Mouse (Mus musculus): ENCODE measurements at regions not wholly inside any gene's neighbourhood (a gene's known extent, or its start where the extent isn't known, plus 50 kb on each side); places are given as distances from the start of the nearest gene placed in this dataset.

GRCm38 (mm10) chr12:9404981-9405380 is 164.9 kb upstream of the Osr1 start:
- Histone ChIP-seq H3K36me3 (ENCODE audit: control insufficient read depth, insufficient read depth) (no peaks in the 10 kb centered on the region), H3K4me2 (ENCODE audit: low read depth) (no peak overlapping the region), H3ac (ENCODE audit: control insufficient read depth, insufficient read length) (no peak overlapping the region), H3K79me2 (ENCODE audit: control insufficient read depth, insufficient read depth) (no peaks in the 10 kb centered on the region), H3K27me3 (ENCODE audit: control insufficient read depth, insufficient read depth, insufficient read length) (no peaks in the 10 kb centered on the region), H3K4me3 (no peak overlapping the region)
- TF ChIP-seq MAX (IDR thresholded peaks at IDR 0.05; ENCODE audit: low read depth) (no peak), E2F4 (IDR thresholded peaks at IDR 0.05; ENCODE audit: insufficient read depth) (no peak), POLR2A (IDR thresholded peaks at IDR 0.05; ENCODE audit: insufficient read length, low read depth) (no peak), SRF (IDR thresholded peaks at IDR 0.05; ENCODE audit: control insufficient read depth, insufficient read length, low read depth) (no peak), MYOG (IDR thresholded peaks at IDR 0.05; ENCODE audit: control insufficient read depth in 1 of 3, insufficient read depth in 1 of 3, insufficient read length in 2 of 3, low read depth in 2 of 3) (no peak), TCF3 (IDR thresholded peaks at IDR 0.05; ENCODE audit: insufficient read length, low read depth) (no peak), POLR2AphosphoS2 (IDR thresholded peaks at IDR 0.05; ENCODE audit: insufficient read length, low read depth) (no peak), MYOD1 (IDR thresholded peaks at IDR 0.05; ENCODE audit: control insufficient read depth in 1 of 3, insufficient read length in 2 of 3, low read depth in 2 of 3) (no peak), TCF12 (IDR thresholded peaks at IDR 0.05; ENCODE audit: insufficient read depth, poor library complexity, severe bottlenecking) (no peak), CEBPB (IDR thresholded peaks at IDR 0.05; ENCODE audit: insufficient read depth, poor library complexity, severe bottlenecking) (no peak), USF1 (IDR thresholded peaks at IDR 0.05; ENCODE audit: low read depth) (no peak), REST (IDR thresholded peaks at IDR 0.05; ENCODE audit: insufficient read depth, insufficient read length) (no peak)

- Histone ChIP-seq H3K4me2 (ENCODE audit: low read depth) (no peak overlapping the region), H3K79me2 (ENCODE audit: control insufficient read depth, insufficient read depth) (no peaks in the 10 kb centered on the region), H3ac (ENCODE audit: control insufficient read depth, insufficient read length) (no peak overlapping the region), H3K27me3 (ENCODE audit: control insufficient read depth, insufficient read depth, insufficient read length) (no peaks in the 10 kb centered on the region), H3K4me3 (no peak overlapping the region), H3K36me3 (ENCODE audit: control insufficient read depth, insufficient read depth) (no peaks in the 10 kb centered on the region)
- TF ChIP-seq MYOD1 (IDR thresholded peaks at IDR 0.05; ENCODE audit: control insufficient read depth in 1 of 3, insufficient read length in 2 of 3, low read depth in 2 of 3), result no peak
- no peak for TF ChIP-seq CEBPB (IDR thresholded peaks at IDR 0.05; ENCODE audit: insufficient read depth, poor library complexity, severe bottlenecking)
- TF ChIP-seq SRF (IDR thresholded peaks at IDR 0.05; ENCODE audit: control insufficient read depth, insufficient read length, low read depth), result no peak
- no peak for TF ChIP-seq REST (IDR thresholded peaks at IDR 0.05; ENCODE audit: insufficient read depth, insufficient read length)
- TF ChIP-seq POLR2A (IDR thresholded peaks at IDR 0.05; ENCODE audit: insufficient read length, low read depth), result no peak
These were observed 150.6 kb upstream of the Osr1 start for GRCm38 (mm10) chr12:9419311-9419710.

GRCm38 (mm10) chr12:9430656-9431055 is 139.3 kb upstream of the Osr1 start:
- Histone ChIP-seq H3K4me3 (no peak overlapping the region), H3ac (ENCODE audit: control insufficient read depth, insufficient read length) (no peak overlapping the region), H3K79me2 (ENCODE audit: control insufficient read depth, insufficient read depth) (no peaks in the 10 kb centered on the region), H3K4me2 (ENCODE audit: low read depth) (no peak overlapping the region), H3K27me3 (ENCODE audit: control insufficient read depth, insufficient read depth, insufficient read length) (no peaks in the 10 kb centered on the region), H3K36me3 (ENCODE audit: control insufficient read depth, insufficient read depth) (no peaks in the 10 kb centered on the region)
- TF ChIP-seq CEBPB (IDR thresholded peaks at IDR 0.05; ENCODE audit: insufficient read depth, poor library complexity, severe bottlenecking), result no peak
- no peak for TF ChIP-seq TCF12 (IDR thresholded peaks at IDR 0.05; ENCODE audit: insufficient read depth, poor library complexity, severe bottlenecking)
- no peak for TF ChIP-seq TCF3 (IDR thresholded peaks at IDR 0.05; ENCODE audit: insufficient read length, low read depth)
- TF ChIP-seq USF1 (IDR thresholded peaks at IDR 0.05; ENCODE audit: low read depth), result no peak
- TF ChIP-seq POLR2AphosphoS2 (IDR thresholded peaks at IDR 0.05; ENCODE audit: insufficient read length, low read depth), result no peak
- no peak for TF ChIP-seq MYOG (IDR thresholded peaks at IDR 0.05; ENCODE audit: control insufficient read depth in 1 of 3, insufficient read depth in 1 of 3, insufficient read length in 2 of 3, low read depth in 2 of 3)
- TF ChIP-seq SRF (IDR thresholded peaks at IDR 0.05; ENCODE audit: control insufficient read depth, insufficient read length, low read depth), result no peak
- TF ChIP-seq MYOD1 (IDR thresholded peaks at IDR 0.05; ENCODE audit: control insufficient read depth in 1 of 3, insufficient read length in 2 of 3, low read depth in 2 of 3), result no peak
- no peak for TF ChIP-seq REST (IDR thresholded peaks at IDR 0.05; ENCODE audit: insufficient read depth, insufficient read length)

DNA sequence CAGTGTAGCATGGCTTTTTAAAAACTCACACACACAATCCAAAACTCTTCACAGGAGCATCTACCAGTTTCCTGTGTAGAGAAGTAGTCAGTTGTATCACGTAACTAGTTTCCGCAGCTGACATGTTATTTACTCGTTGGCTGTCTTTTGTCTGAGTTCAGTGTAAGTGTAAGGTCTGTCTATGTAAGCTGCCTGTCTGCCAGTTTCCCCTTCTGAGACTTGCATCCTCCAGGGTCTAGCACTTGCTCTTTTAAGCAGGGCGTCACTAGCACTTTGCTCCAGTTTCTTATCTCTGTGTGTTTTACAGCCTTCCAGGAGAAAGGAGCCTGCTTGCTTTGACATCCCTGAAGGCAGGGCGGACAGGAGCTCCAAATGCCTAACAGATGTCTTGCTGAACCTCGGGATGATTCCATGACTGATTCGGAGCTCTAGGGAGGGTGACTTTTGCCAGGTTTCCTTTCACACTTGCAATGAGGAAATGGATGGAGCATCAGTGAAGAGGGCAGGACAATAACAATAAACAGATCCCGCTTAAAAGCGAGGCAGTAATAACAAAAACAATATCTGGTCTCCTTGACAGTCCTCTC is 131.2 kb upstream of the Osr1 start:
- peak overlapping the region; percentile 28 for H3K4me2 ChIP-seq (ENCODE audit: low read depth)

GRCm38 (mm10) chr12:9450620-9451019 is 119.3 kb upstream of the Osr1 start:
- Histone ChIP-seq H3K79me2 (ENCODE audit: control insufficient read depth, insufficient read depth) (no peaks in the 10 kb centered on the region), H3ac (ENCODE audit: control insufficient read depth, insufficient read length) (no peak overlapping the region), H3K36me3 (ENCODE audit: control insufficient read depth, insufficient read depth) (no peaks in the 10 kb centered on the region), H3K4me2 (ENCODE audit: low read depth) (no peak overlapping the region), H3K27me3 (ENCODE audit: control insufficient read depth, insufficient read depth, insufficient read length) (no peaks in the 10 kb centered on the region), H3K4me3 (no peak overlapping the region)
- TF ChIP-seq POLR2AphosphoS2 (IDR thresholded peaks at IDR 0.05; ENCODE audit: insufficient read length, low read depth), result no peak
- no peak for TF ChIP-seq MYOG (IDR thresholded peaks at IDR 0.05; ENCODE audit: control insufficient read depth in 1 of 3, insufficient read depth in 1 of 3, insufficient read length in 2 of 3, low read depth in 2 of 3)
- TF ChIP-seq SRF (IDR thresholded peaks at IDR 0.05; ENCODE audit: control insufficient read depth, insufficient read length, low read depth), result no peak
- no peak for TF ChIP-seq MYOD1 (IDR thresholded peaks at IDR 0.05; ENCODE audit: control insufficient read depth in 1 of 3, insufficient read length in 2 of 3, low read depth in 2 of 3)
- TF ChIP-seq POLR2A (IDR thresholded peaks at IDR 0.05; ENCODE audit: insufficient read length, low read depth), result no peak

More for the DNA sequence above, 131.2 kb upstream of the Osr1 start:
- Histone ChIP-seq H3K27me3 (ENCODE audit: control insufficient read depth, insufficient read depth, insufficient read length) (no peaks in the 10 kb centered on the region), H3K79me2 (ENCODE audit: control insufficient read depth, insufficient read depth) (no peaks in the 10 kb centered on the region), H3K4me3 (no peak overlapping the region), H3K36me3 (ENCODE audit: control insufficient read depth, insufficient read depth) (no peaks in the 10 kb centered on the region), H3ac (ENCODE audit: control insufficient read depth, insufficient read length) (no peak overlapping the region)
- TF ChIP-seq CEBPB (IDR thresholded peaks at IDR 0.05; ENCODE audit: insufficient read depth, poor library complexity, severe bottlenecking), result no peak
- TF ChIP-seq TCF3 (IDR thresholded peaks at IDR 0.05; ENCODE audit: insufficient read length, low read depth), result no peak
- no peak for TF ChIP-seq REST (IDR thresholded peaks at IDR 0.05; ENCODE audit: insufficient read depth, insufficient read length)
